Mouse (Mus musculus): Measurements from ENCODE around the gene Irak1. TPM values are rescaled to one million over a fixed set of nuclear protein-coding genes. Genes with fewer than 3 reads are reported as not detected.

The Irak1 gene
- polyA plus RNA-seq, 1 experiment: 159 TPM

DNA sequence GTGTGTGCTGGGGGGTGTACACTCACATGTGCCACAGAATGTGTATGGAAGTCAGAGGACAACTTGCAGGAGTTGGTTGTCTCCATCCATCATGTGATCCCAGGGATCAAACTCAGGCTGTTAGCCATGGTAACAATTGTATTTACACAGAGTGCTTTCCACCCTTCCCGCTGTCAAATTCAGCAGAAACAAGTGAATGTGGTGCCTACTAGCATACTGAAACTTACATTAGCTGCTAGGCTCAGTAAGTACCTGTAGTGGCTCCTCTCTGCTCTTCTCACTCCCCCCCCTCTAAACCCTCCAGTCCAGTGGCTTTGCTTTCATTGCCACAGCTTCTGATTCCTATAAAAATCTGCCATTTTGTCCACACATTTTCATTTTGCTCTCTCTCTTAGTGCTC is 45.9 kb downstream of the Irak1 start:
- 81% methylated on average over 1 of the region's 1 CpGs for WGBS
- no peak overlapping the region for H3K27ac ChIP-seq (ENCODE audit: insufficient read depth, low read length)
- TF ChIP-seq POLR2A (IDR thresholded peaks at IDR 0.05; ENCODE audit: low read depth, low read length): no peak
- no peak for TF ChIP-seq CTCF (IDR thresholded peaks at IDR 0.05; ENCODE audit: extremely low read depth, insufficient read depth, insufficient read length, insufficient replicate concordance)
- H3K4me1 ChIP-seq (ENCODE audit: control insufficient read depth, insufficient read depth, insufficient read length): no peaks in the 10 kb centered on the region
- no peak for DNase-seq (ENCODE audit: low read depth in 1 of 2, low spot score in 2 of 2)
- no peaks in the 10 kb centered on the region for H3K36me3 ChIP-seq (ENCODE audit: control insufficient read depth, insufficient read depth, low read length)
- H3K4me3 ChIP-seq (ENCODE audit: extremely low read depth, insufficient read depth, insufficient read length): no peak overlapping the region
- H3K27me3 ChIP-seq (ENCODE audit: control insufficient read depth, insufficient read depth, low read length): no peaks in the 10 kb centered on the region

GRCm38 (mm10) chrX:73976283-73976682 is 47.4 kb downstream of the Irak1 start:
- Histone ChIP-seq H3K36me3 (ENCODE audit: control insufficient read depth, insufficient read depth, low read length) (no peaks in the 10 kb centered on the region), H3K4me3 (ENCODE audit: extremely low read depth, insufficient read depth, insufficient read length) (no peak overlapping the region), H3K27ac (ENCODE audit: insufficient read depth, low read length) (no peak overlapping the region), H3K27me3 (ENCODE audit: control insufficient read depth, insufficient read depth, low read length) (no peaks in the 10 kb centered on the region), H3K4me1 (ENCODE audit: control insufficient read depth, insufficient read depth, insufficient read length) (no peaks in the 10 kb centered on the region)
- no peak for DNase-seq (ENCODE audit: low read depth in 1 of 2, low spot score in 2 of 2)
- TF ChIP-seq POLR2A (IDR thresholded peaks at IDR 0.05; ENCODE audit: low read depth, low read length): no peak
- no peak for TF ChIP-seq CTCF (IDR thresholded peaks at IDR 0.05; ENCODE audit: extremely low read depth, insufficient read depth, insufficient read length, insufficient replicate concordance)
- WGBS: 90% methylated on average over 2 of the region's 2 CpGs

GRCm38 (mm10) chrX:73972774-73973173 is 50.9 kb downstream of the Irak1 start:
- H3K36me3 ChIP-seq (ENCODE audit: control insufficient read depth, insufficient read depth, low read length): no peaks in the 10 kb centered on the region
- 82% methylated on average over 4 of the region's 4 CpGs for WGBS
- TF ChIP-seq POLR2A (IDR thresholded peaks at IDR 0.05; ENCODE audit: low read depth, low read length) (no peak), CTCF (IDR thresholded peaks at IDR 0.05; ENCODE audit: extremely low read depth, insufficient read depth, insufficient read length, insufficient replicate concordance) (no peak)
- DNase-seq (ENCODE audit: low read depth in 1 of 2, low spot score in 2 of 2): no peak
- H3K4me1 ChIP-seq (ENCODE audit: control insufficient read depth, insufficient read depth, insufficient read length): no peaks in the 10 kb centered on the region
- H3K27me3 ChIP-seq (ENCODE audit: control insufficient read depth, insufficient read depth, low read length): no peaks in the 10 kb centered on the region
- no peak overlapping the region for H3K4me3 ChIP-seq (ENCODE audit: extremely low read depth, insufficient read depth, insufficient read length)
- H3K27ac ChIP-seq (ENCODE audit: insufficient read depth, low read length): no peak overlapping the region

DNA sequence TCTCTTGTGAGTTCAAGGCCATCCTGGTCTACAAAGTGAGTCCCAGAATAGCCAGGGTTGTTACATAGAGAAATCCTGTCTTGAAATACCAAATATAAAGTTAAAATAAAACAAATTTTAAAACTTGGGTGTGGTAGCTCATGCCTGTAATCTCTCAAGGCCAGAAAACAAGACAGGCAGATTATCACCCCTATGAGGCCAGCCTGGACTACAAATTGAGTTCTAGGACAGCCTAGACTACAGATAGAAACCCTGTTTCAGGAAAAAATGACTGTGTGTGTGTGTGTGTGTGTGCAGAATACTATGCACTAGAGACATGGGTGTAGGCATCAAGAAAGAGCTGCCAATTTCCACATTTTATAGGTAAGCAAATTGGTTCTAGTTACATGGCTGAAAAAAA is 52.9 kb downstream of the Irak1 start:
- DNase-seq (ENCODE audit: low read depth in 1 of 2, low spot score in 2 of 2): no peak
- H3K27me3 ChIP-seq (ENCODE audit: control insufficient read depth, insufficient read depth, low read length): no peaks in the 10 kb centered on the region
- H3K27ac ChIP-seq (ENCODE audit: insufficient read depth, low read length): no peak overlapping the region
- TF ChIP-seq CTCF (IDR thresholded peaks at IDR 0.05; ENCODE audit: extremely low read depth, insufficient read depth, insufficient read length, insufficient replicate concordance) (no peak), POLR2A (IDR thresholded peaks at IDR 0.05; ENCODE audit: low read depth, low read length) (no peak)
- H3K4me1 ChIP-seq (ENCODE audit: control insufficient read depth, insufficient read depth, insufficient read length): no peaks in the 10 kb centered on the region
- no peaks in the 10 kb centered on the region for H3K36me3 ChIP-seq (ENCODE audit: control insufficient read depth, insufficient read depth, low read length)
- no peak overlapping the region for H3K4me3 ChIP-seq (ENCODE audit: extremely low read depth, insufficient read depth, insufficient read length)

- TF ChIP-seq CTCF (IDR thresholded peaks at IDR 0.05; ENCODE audit: extremely low read depth, insufficient read depth, insufficient read length, insufficient replicate concordance): no peak
- no peak for TF ChIP-seq POLR2A (IDR thresholded peaks at IDR 0.05; ENCODE audit: low read depth, low read length)
- 86% methylated on average over 2 of the region's 2 CpGs for WGBS
Measured at GRCm38 (mm10) chrX:73969729-73970128, 54.0 kb downstream of the Irak1 start.

GRCm38 (mm10) chrX:73969167-73969566 is 54.6 kb downstream of the Irak1 start:
- Histone ChIP-seq H3K4me1 (ENCODE audit: control insufficient read depth, insufficient read depth, insufficient read length) (peaks cover 3% of the 10 kb centered on the region; the same call in 1 of the 2 replicates), H3K36me3 (ENCODE audit: control insufficient read depth, insufficient read depth, low read length) (no peaks in the 10 kb centered on the region), H3K27ac (ENCODE audit: insufficient read depth, low read length) (no peak overlapping the region), H3K4me3 (ENCODE audit: extremely low read depth, insufficient read depth, insufficient read length) (no peak overlapping the region), H3K27me3 (ENCODE audit: control insufficient read depth, insufficient read depth, low read length) (no peaks in the 10 kb centered on the region)
- TF ChIP-seq CTCF (IDR thresholded peaks at IDR 0.05; ENCODE audit: extremely low read depth, insufficient read depth, insufficient read length, insufficient replicate concordance): no peak
- TF ChIP-seq POLR2A (IDR thresholded peaks at IDR 0.05; ENCODE audit: low read depth, low read length): no peak
- WGBS: 77% methylated on average over 1 of the region's 1 CpGs
- no peak for DNase-seq (ENCODE audit: low read depth in 1 of 2, low spot score in 2 of 2)

More at GRCm38 (mm10) chrX:73969729-73970128, 54.0 kb downstream of the Irak1 start:
- H3K4me1 ChIP-seq (ENCODE audit: control insufficient read depth, insufficient read depth, insufficient read length): no peaks in the 10 kb centered on the region
- H3K27ac ChIP-seq (ENCODE audit: insufficient read depth, low read length): no peak overlapping the region
- no peak overlapping the region for H3K4me3 ChIP-seq (ENCODE audit: extremely low read depth, insufficient read depth, insufficient read length)
- DNase-seq (ENCODE audit: low read depth in 1 of 2, low spot score in 2 of 2): no peak
- H3K27me3 ChIP-seq (ENCODE audit: control insufficient read depth, insufficient read depth, low read length): no peaks in the 10 kb centered on the region
- no peaks in the 10 kb centered on the region for H3K36me3 ChIP-seq (ENCODE audit: control insufficient read depth, insufficient read depth, low read length)

DNA sequence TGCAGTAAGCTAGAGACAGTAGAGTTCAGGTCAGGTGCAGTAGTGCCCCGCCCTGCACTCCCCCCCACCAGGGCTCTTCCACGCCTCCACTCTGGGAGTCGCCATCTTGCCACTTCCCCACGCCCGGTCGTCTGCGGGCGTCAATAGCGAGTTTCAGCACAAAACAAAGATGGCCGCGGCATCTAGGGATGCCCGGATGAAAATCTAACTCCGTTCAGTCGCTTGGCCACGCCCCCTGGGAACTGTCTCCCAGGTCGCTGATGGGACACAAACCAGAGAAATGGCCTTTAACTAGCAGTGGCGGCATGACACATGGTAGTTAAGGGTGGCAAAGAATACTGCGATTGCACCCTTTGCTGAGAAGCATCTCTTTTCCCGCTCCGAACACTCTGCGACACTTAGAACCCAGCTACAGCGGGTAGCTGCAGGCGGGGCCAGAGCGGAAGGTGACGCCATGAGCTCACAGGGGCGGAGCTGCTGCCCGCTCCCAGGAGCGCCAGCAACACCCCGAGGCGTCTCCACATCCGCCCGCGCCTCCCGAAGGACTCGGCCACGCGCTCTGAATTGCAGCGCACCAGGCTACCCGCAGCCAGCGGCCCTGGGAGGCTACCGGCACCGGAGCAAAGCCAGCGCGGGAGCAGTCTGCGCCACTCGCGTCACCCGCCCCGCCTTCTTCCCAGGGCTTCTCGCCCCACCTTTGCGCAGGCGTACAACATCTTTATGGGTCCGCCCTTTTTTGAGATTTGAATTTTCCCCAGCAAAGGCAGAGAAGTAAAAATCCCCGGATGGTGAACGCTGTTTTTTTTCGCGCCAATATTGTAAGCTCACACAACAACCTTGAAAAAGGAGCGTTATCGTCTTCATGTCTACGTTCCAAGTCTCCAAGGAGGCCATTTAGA is 56.3 kb downstream of the Irak1 start:
- Histone ChIP-seq H3K27ac (ENCODE audit: insufficient read depth, low read length) (peak overlapping the region; percentile 100), H3K36me3 (ENCODE audit: control insufficient read depth, insufficient read depth, low read length) (no peaks in the 10 kb centered on the region), H3K27me3 (ENCODE audit: control insufficient read depth, insufficient read depth, low read length) (no peaks in the 10 kb centered on the region), H3K4me1 (ENCODE audit: control insufficient read depth, insufficient read depth, insufficient read length) (peaks cover 3% of the 10 kb centered on the region; the same call in 1 of the 2 replicates), H3K4me3 (ENCODE audit: extremely low read depth, insufficient read depth, insufficient read length) (peak overlapping the region; percentile 99)
- 25% methylated on average over 59 of the region's 60 CpGs for WGBS
- TF ChIP-seq POLR2A (IDR thresholded peaks at IDR 0.05; ENCODE audit: low read depth, low read length) (peak; percentile 32; the same call in 1 of the 2 replicates), CTCF (IDR thresholded peaks at IDR 0.05; ENCODE audit: extremely low read depth, insufficient read depth, insufficient read length, insufficient replicate concordance) (no peak)
- DNase-seq (ENCODE audit: low read depth in 1 of 2, low spot score in 2 of 2): peak; percentile 80 to 84

Measured in spleen, adult 2 months (tissue).